Mouse (Mus musculus) liver, embryonic 18 days (tissue): ENCODE measurements around the gene Hmgcs1. TPM values are rescaled to one million over a fixed set of nuclear protein-coding genes. Genes with fewer than 3 reads are reported as not detected.

Experiments used
- polyA plus RNA-seq: library from polyadenylated mRNA; depleted of rRNA; stranded (reverse); fragments of >200 nt; gene quantifications from 2 replicates; pipeline ENCODE4 v1.2.3, GENCODE M21; 2012; rRNA removed

Gene Hmgcs1
- polyA plus RNA-seq = 124 and 151 TPM in 2 replicates

GRCm38 (mm10) chr13:119690039-119690728, at the start of gene Hmgcs1:
Gene Hmgcs1, plus strand, starts transcription at chr13:119690379.

GRCm38 (mm10) chr13:119755681-119756471, 65.7 kb downstream of the Hmgcs1 start, which contains the start of gene Nim1k:
Gene Nim1k, minus strand, starts transcription at chr13:119755882.

Other genes starting within 250 kb of the Hmgcs1 start
- gene 4833420G17Rik, start 227.6 kb upstream of the Hmgcs1 start, polyA plus RNA-seq = 18.0 and 22.2 TPM in 2 replicates
- gene Tmem267, start 202.3 kb upstream of the Hmgcs1 start, polyA plus RNA-seq = 1.5 and 6.3 TPM in 2 replicates
- gene 3110070M22Rik, start 202.0 kb upstream of the Hmgcs1 start, polyA plus RNA-seq = 0.06 and 0.21 TPM in 2 replicates
- gene Ccl28, start 66.6 kb upstream of the Hmgcs1 start, polyA plus RNA-seq = 0.01 and 0.08 TPM in 2 replicates
- gene Nim1k, start 65.5 kb downstream of the Hmgcs1 start, polyA plus RNA-seq = 0.08 and 0.10 TPM in 2 replicates
- 7.7 and 7.9 TPM in 2 replicates for gene Zfp131, start 100.5 kb downstream of the Hmgcs1 start, polyA plus RNA-seq
- not detected in 2 replicates for gene AF067063, start 139.8 kb downstream of the Hmgcs1 start, polyA plus RNA-seq
- not detected in 2 replicates for gene D13Ertd608e, start 145.6 kb downstream of the Hmgcs1 start, polyA plus RNA-seq
- not detected in 2 replicates for gene Tcstv1, start 204.4 kb downstream of the Hmgcs1 start, polyA plus RNA-seq
- not detected in 2 replicates for gene Gm21761, start 238.9 kb downstream of the Hmgcs1 start, polyA plus RNA-seq